Mouse (Mus musculus): ENCODE measurements around the gene Ddx11.
"Not testable (repeated sequence)": the region's sequence is repeated elsewhere in the genome, so short reads cannot be mapped to it uniquely, and the experiment has no call there.

Gene Ddx11

GRCm38 (mm10) chr17:66112166-66112565 is 11.2 kb upstream of the Ddx11 start:
- DNase-seq (ENCODE audit: low read depth, low spot score) = no peak

GRCm38 (mm10) chr17:66118991-66119390 is 4.3 kb upstream of the Ddx11 start:
- no peak for DNase-seq (ENCODE audit: low read depth, low spot score)

DNA sequence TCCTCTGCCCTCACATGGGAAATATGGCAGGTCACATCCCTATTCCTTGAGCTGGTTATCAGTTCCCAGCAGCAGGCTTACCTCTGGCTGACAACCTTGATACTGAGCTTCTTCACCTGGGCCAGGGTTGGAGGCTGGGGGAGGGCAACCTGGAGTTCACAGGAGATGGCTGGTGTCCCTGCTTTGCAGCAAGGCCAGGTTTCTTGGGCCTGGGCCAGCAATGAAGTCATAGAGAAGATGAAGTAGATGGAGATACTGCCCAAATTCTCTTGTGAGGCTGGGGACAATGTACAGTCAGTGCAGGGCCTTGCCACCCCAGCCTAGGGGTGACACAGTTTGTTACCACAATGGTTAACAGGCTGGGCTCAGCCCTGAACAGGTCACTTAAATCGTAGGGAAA is 2.6 kb upstream of the Ddx11 start:
- DNase-seq (ENCODE audit: low read depth, low spot score) = no peak

- no peak for DNase-seq (ENCODE audit: low read depth, low spot score)
These were observed 693 bp downstream of the Ddx11 start for GRCm38 (mm10) chr17:66123816-66124610.

- no peak for DNase-seq (ENCODE audit: low read depth, low spot score)
These were observed 1.9 kb downstream of the Ddx11 start for GRCm38 (mm10) chr17:66125211-66125610.

DNA sequence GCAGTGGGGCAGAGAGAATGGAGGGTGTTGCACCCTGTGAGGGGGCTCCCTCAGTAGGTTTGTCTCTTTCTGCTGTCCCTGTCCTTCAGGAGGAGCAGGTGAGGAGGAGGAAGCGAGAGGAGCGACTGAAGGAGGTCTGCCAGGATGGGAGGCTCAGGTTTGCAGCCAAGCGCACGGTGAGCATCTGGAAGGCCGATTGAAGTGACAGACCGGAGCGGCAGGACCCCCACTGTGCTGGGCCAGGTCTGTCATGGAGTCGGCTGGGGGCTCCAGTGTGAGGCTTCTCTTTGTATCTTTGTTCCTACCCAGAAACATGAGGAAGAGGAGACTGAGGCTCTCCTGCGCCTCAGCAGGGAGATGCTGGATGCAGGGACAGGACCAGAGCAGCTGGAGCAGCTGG is 7.1 kb downstream of the Ddx11 start:
- DNase-seq (ENCODE audit: low read depth, low spot score) = no peak

DNA sequence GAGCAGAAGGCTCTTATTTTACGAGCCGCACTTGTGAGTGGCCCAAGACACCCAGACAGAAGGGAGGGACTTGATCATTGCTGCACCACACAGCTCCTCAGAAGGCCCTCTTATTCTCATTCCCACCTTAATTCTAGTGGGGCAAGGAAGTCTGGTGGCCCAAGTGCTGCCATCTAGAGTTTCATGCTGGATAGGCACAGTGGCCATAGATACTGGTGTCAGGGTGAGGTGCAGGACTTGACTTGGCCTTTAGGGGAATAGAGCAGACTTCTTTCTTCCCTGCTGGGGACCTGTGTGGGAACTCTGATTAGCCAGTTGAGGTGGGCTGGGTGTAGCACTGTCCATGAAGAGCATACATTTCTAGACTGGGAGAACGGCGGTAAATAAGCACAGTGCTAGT is 7.9 kb downstream of the Ddx11 start:
- DNase-seq (ENCODE audit: low read depth, low spot score) = no peak

DNA sequence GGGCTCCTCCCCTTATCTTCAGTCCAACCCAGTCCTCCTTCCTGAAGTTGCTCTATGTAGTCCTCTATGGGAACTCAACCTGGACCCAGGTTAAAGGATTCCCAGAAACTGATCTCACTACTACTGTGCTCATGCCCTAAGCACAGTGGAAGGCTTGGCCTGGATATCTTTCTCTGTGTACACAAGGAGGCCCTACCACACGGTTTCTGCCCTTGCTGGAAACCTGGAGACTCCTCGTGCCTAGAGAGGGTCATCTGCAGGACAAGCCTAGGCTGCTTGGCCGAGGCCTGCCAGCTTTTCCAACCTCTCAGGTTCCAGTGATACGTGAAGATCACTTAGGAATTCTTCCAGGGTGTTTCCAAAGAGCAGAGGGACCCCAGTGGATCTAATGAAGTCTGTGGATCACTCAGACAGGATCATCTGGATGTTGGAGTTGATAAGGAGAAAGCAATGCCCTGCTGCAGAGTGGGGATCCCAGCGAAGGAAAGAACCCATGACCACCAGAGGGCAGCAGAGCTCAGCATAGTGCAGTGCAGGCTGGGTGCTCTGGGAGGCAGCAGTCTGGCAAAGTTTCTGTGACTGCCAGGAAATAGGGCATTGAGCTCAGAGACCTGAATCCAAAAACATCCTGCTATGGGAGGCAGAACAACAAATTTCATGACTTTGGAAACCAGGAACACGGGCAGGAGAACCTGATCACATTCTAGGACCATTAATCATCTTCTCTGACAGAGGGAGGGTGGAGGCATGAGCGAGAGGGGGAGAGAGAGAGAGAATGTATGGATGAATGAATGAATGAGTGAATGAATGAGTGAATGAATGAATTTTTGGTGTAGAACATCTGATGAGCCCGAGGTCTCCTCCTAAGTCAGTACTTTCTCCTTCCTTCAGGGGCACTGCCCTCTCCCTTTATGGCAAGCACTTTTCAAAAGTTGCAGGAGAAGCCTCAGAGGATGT is 29.7 kb downstream of the Ddx11 start:
- not testable (repeated sequence) for DNase-seq (ENCODE audit: low read depth, low spot score)

DNA sequence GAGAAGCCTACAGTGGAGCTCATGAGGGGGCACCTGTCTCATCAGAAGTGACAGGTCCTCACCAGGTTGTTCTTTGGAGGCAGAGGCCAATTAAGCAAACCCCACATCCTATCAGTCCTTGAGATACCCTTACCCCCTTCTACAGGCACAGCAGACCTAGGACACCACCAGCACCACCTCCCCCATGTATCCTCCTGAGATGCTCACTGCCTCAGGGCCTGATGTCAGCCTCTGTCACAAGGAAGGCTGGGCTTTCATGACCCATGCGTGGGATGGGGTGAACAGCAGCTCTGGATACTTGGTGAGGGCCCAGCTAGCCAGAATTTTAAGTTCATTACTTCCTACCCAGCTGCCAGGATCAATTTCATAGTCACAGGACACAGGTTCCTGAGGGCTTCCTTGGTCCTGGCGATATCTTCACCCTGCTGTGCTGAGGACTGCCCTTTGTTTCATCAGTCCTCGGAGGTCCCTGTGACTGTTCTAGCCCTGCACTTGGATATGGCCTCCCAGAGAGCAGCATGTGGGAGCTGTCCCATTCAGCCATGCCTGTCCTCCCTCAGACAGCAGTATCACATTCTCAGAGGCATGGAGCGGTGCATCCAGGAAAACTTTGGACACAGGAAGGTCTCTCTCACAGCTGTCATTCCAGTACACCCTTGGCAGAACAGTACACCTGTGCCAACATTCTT is 30.6 kb downstream of the Ddx11 start:
- not testable (repeated sequence) for DNase-seq (ENCODE audit: low read depth, low spot score)

DNA sequence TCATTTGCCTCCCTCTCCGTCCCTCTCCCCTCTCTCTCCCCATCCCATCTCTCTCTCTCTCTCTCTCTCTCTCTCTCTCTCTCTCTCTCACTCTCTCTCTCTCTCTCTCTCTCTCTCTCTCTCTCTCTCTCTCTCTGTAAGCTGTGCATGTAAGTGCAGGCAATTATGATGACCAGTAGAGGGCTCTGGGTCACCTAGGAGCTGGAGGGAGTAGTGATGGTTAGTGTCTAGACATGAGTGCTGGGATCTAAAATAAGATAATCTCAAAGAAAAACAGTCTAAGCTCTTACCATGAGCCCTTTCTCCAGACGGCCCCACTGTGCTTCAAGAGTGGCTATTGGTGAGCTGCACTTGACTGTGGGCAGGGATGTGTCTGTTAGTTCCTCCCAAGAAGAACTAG is 31.6 kb downstream of the Ddx11 start:
- no peak for DNase-seq (ENCODE audit: low read depth, low spot score)

DNA sequence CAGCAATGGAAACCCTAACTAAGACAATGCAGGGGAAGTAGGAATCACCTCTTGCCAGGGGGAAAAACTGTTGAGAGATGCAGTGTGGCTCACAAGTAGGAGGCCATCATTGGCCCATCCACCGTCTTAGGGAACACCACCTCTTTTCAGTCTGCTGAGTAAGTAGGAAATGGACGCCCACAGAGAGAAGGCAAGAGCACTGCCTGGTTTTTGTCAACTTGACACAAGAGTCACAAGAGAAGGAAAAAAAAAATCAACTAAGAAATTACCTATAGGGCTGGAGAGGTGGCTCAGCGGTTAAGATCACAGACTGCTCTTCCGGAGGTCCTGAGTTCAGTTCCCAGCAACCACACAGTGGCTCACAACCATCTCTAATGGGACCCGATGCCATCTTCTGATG is 35.0 kb downstream of the Ddx11 start:
- no peak for DNase-seq (ENCODE audit: low read depth, low spot score)

DNA sequence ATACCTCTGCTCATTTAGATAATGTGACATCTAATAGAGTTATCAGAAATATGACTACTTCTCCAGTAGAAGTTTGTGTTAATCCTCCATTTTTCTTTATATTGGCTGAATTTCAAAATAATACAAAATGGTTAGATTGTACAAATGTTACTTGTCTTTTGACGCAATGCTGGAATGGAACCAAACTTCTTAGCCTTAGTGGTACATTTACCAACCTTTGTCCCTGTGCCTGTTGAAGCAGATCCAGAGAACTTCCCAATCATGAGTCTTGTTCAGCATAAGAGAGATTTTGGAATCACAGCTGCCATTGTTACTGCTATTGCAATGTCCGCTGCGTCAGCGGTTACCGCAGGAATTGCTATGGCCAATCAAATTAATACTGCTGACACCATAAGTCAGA is 43.8 kb downstream of the Ddx11 start:
- DNase-seq (ENCODE audit: low read depth, low spot score) = not testable (repeated sequence)

DNA sequence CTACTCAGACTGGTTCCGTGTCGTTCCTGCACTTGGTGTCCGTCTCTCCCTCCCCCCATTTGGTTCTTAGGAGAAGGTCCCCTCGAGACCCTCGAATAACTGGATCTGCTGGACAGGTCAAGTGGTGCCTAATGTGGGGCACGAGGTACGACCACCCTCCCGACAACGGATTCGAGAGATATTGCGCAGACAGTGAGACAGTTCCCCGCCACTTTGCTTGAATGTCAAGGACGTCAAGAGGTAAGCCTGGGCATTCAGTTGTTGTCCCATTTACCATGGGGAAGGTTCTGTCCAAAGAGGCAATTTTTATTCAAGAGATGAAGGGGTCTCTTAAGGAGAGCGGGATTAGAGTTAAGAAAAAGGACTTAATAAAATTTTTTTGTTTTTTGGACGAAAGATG is 47.7 kb downstream of the Ddx11 start:
- not testable (repeated sequence) for DNase-seq (ENCODE audit: low read depth, low spot score)

DNA sequence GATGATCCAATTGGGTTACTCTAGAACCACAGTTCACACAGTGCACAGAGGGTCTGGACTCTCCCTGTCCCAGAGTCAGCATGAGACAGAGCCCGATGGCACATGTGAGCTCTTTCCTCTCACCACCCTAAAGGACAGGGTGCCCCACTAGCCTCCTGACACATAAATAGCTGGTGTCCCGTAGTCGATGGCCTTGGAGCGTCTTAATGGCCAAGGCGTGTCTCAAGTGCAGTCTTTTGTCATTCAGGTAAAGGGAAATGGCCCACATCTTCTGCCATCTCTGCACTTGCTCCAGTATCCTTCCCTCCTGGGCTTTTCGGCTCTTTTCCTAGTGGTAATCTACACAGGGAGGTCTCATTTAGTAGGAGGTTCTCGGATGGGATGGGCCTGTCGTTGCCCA is 67.3 kb downstream of the Ddx11 start:
- no peak for DNase-seq (ENCODE audit: low read depth, low spot score)

DNA sequence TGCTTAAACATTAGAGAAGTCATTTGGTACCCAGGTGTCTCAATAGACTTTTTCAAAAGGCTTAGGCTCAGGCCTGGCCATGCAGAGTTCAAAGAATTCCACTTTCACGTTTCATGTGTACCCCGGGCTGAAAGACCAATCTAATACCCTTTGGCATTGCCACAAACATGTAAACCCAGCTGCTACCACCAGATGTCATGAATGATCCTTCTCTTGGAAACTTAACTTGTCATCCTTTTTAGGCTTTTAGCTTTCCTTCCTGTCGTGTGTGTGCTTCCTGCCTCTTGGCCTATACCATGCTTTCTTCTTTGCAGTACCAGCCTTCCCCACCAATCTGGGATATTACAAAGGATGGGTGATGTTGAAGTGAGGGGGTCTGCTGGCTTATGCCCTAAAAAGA is 73.7 kb downstream of the Ddx11 start:
- no peak for DNase-seq (ENCODE audit: low read depth, low spot score)
